In genomic region chr10:127785411-127785810, GRCm38 (mm10) we compare ENCODE assay signal across 18 mouse cellular contexts. TPM values are rescaled to one million over a fixed set of nuclear protein-coding genes. Genes with fewer than 3 reads are reported as not detected.
"Had no signal": no experiment of that assay in that cellular context is flagged by ENCODE, and none has a peak within 500 bp of the region (broad histone marks: within the 10 kb centered on the region; RNA-seq: fewer than 3 reads in every experiment).

No protein-coding gene starts in this region.

RNA-seq across cellular contexts. Expression of gene Rdh9, which starts 9.2 kb away (rescaled TPM):
- total RNA-seq: megakaryocyte progenitor cell, adult 5-6 weeks; midbrain, postnatal 0 days; neutrophil, adult 5-6 weeks had no signal
- polyA plus RNA-seq: lung, adult 2 months; lung, embryonic 15.5 days; neural tube, embryonic 14.5 days; stomach, postnatal 0 days had no signal

RNA-seq across cellular contexts. Expression of gene Rdh16, which starts 15.5 kb away (rescaled TPM):
- total RNA-seq: megakaryocyte progenitor cell, adult 5-6 weeks; midbrain, postnatal 0 days; monocyte, adult 5-6 weeks; neutrophil, adult 5-6 weeks had no signal
- polyA plus RNA-seq: lung, embryonic 15.5 days; lung, postnatal 0 days; macrophage; midbrain, embryonic 11.5 days; midbrain, embryonic 13.5 days; midbrain, embryonic 15.5 days; midbrain, postnatal 0 days; neural tube, embryonic 12.5 days; neural tube, embryonic 14.5 days; stomach, embryonic 15.5 days; urinary bladder, adult 2 months had no signal

RNA-seq across cellular contexts. Expression of gene Rdh16f1, which starts 25.8 kb away (rescaled TPM):
- total RNA-seq: megakaryocyte progenitor cell, adult 5-6 weeks; monocyte, adult 5-6 weeks; neutrophil, adult 5-6 weeks had no signal
- polyA plus RNA-seq: macrophage; midbrain, embryonic 11.5 days; midbrain, embryonic 13.5 days; midbrain, embryonic 15.5 days; midbrain, postnatal 0 days; neural tube, embryonic 12.5 days; stomach, embryonic 15.5 days; testis, adult 2 months; thymus, adult 2 months had no signal

RNA-seq across cellular contexts. Expression of gene Rdh1, which starts 25.9 kb away (rescaled TPM):
- total RNA-seq: megakaryocyte progenitor cell, adult 5-6 weeks; monocyte, adult 5-6 weeks had no signal
- polyA plus RNA-seq: lung, embryonic 15.5 days; midbrain, embryonic 11.5 days; midbrain, embryonic 15.5 days; neural tube, embryonic 14.5 days had no signal

RNA-seq across cellular contexts. Expression of gene Gpr182, which starts 33.9 kb away (rescaled TPM):
- total RNA-seq: megakaryocyte progenitor cell, adult 5-6 weeks; monocyte, adult 5-6 weeks had no signal
